Mouse (Mus musculus): ENCODE data around the gene Ddi1. TPM values are rescaled to one million over a fixed set of nuclear protein-coding genes. Genes with fewer than 3 reads are reported as not detected.

The Ddi1 gene
- total RNA-seq, 2 experiments from 2014 or later: not detected

GRCm38 (mm10) chr9:6217505-6217904 lies 52.1 kb downstream of the Ddi1 start:
- intact Hi-C loops (cut with DNase I): no loop called here

GRCm38 (mm10) chr9:6212862-6213261 lies 56.8 kb downstream of the Ddi1 start:
- no peak for DNase-seq
- no peak overlapping the region for H3K27ac ChIP-seq
- intact Hi-C loops (cut with DNase I): no loop called here

More at GRCm38 (mm10) chr9:6217505-6217904, 52.1 kb downstream of the Ddi1 start:
- no peak for TF ChIP-seq CTCF (IDR thresholded peaks at IDR 0.05)
- DNase-seq: no peak
- Histone ChIP-seq H3K27ac (no peak overlapping the region), H3K4me3 (no peak overlapping the region)

More at GRCm38 (mm10) chr9:6212862-6213261, 56.8 kb downstream of the Ddi1 start:
- no peak for TF ChIP-seq CTCF (IDR thresholded peaks at IDR 0.05)
- H3K4me3 ChIP-seq: no peak overlapping the region

Other genes with a start within 250 kb of the Ddi1 start
- gene Pdgfd, start 101.3 kb downstream of the Ddi1 start, total RNA-seq (2021): 1 to 10 TPM; 3.2 to 4.7 TPM